7 mouse cellular contexts compared by ENCODE assay signal in the genomic region with DNA sequence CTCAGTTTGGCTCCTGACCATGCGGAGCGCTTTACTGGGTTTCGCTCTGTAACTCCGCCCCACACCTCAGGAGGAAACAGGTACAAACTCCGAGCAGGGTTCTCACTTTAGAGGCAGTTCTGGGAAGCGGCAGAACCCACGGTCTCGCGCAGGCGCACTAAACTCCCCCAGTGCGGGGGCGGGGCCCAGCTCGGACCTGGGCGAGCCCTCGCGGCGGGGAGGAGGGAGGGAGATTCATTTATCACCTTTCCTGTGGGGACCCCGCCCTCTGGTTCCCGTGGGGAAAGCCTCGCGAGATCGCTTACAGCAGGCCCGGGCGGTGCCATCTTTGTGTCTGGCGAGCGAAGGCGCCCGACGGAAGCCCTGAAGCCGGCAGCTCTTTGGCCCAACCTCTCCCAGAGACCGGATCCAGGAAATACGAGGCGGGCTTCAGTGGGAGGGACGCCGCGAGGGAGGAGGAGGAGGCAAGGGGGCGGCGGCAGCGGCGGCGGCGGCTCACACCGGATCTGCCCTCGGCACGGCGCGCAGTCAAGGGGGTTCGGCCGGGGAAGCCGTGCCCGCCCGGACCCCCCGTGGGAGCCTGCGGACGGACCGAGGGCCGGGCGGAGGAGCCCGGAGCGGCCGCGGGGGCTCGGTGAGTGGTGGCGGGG. TPM values are rescaled to one million over a fixed set of nuclear protein-coding genes. Genes with fewer than 3 reads are reported as not detected.
DNase-seq lines count a peak whose midpoint lies in the region; ATAC-seq lines count a peak whose summit lies in the region.

Tab3 (plus strand) TSS at position 491 of the 650 bp plus-strand sequence.

- 21% methylated on average over 59 of the region's 64 CpGs for WGBS in intestine, embryonic 15.5 days
- WGBS in midbrain, embryonic 10.5 days: 25% methylated on average over 64 of the region's 64 CpGs

- H3K4me2 ChIP-seq in intestine, embryonic 15.5 days (replicated peaks): peak within 1 kb of the TSS; percentile 53

- H3K27me3 ChIP-seq in intestine, embryonic 15.5 days (replicated peaks): no peaks in the 10 kb centered on the region
- peaks cover 16% of the 10 kb centered on the region for H3K27me3 ChIP-seq in midbrain, embryonic 10.5 days (ENCODE audit: low read depth, poor library complexity, severe bottlenecking)

- peak within 1 kb of the TSS; percentile 54; the same call in 1 of the 2 replicates for H3K27ac ChIP-seq in intestine, embryonic 15.5 days
- H3K27ac ChIP-seq in midbrain, embryonic 10.5 days (replicated peaks): peak within 1 kb of the TSS; percentile 90

- ATAC-seq in intestine, embryonic 15.5 days: peak; percentile 98

- peak; percentile 97 for DNase-seq in adrenal gland, adult 2 months
- peak; percentile 85 for DNase-seq in embryo, embryonic 11.5 days (ENCODE audit: low read depth, low spot score)
- DNase-seq in gastrocnemius, postnatal 36 days: peak; percentile 86 to 91
- peak; percentile 92 to 94 for DNase-seq in left cerebral cortex, postnatal 25 days (ENCODE audit: low spot score in 2 of 2)
- DNase-seq in midbrain, embryonic 10.5 days (ENCODE audit: low spot score): peak; percentile 90
- peak; percentile 81 for DNase-seq in right cerebral cortex, postnatal 4 days

- peak within 1 kb of the TSS; percentile 69 for H3K9ac ChIP-seq in intestine, embryonic 15.5 days

- H3K4me1 ChIP-seq in intestine, embryonic 15.5 days (replicated peaks): no peaks in the 10 kb centered on the region
- 0 out of 2 replicates have a peak, but pooled peaks cover 4% of the 10 kb centered on the region for H3K4me1 ChIP-seq in midbrain, embryonic 10.5 days

- intact Hi-C loops in gastrocnemius, postnatal 36 days (cut with DNase I): loop anchor here (10.0 kb wide), 1 partner anchor 201 kb away; the partner anchor contains the start of gene Gk
- intact Hi-C loops in left cerebral cortex, postnatal 25 days (cut with DNase I): no loop called here

- no peaks in the 10 kb centered on the region for H3K9me3 ChIP-seq in intestine, embryonic 15.5 days
- H3K9me3 ChIP-seq in midbrain, embryonic 10.5 days (replicated peaks): no peaks in the 10 kb centered on the region

- H3K36me3 ChIP-seq in intestine, embryonic 15.5 days: no peaks in the 10 kb centered on the region
- no peaks in the 10 kb centered on the region for H3K36me3 ChIP-seq in midbrain, embryonic 10.5 days

- peak within 1 kb of the TSS; percentile 62 for H3K4me3 ChIP-seq in intestine, embryonic 15.5 days (replicated peaks)
- peak within 1 kb of the TSS; percentile 70 for H3K4me3 ChIP-seq in midbrain, embryonic 10.5 days

RNA-seq across cellular contexts. Expression of gene Tab3, which starts in this region (rescaled TPM):
- total RNA-seq in adrenal gland, adult 2 months (2021): 10 to 100 TPM in 1 of 2 experiments, 1 to 10 TPM in 1; 8.0 to 11.1 TPM
- polyA plus RNA-seq in adrenal gland, adult 2 months (2012; rRNA removed): 2.9 and 3.4 TPM in 2 replicates
- total RNA-seq in gastrocnemius, postnatal 36 days (2021): 1 to 10 TPM; 3.4 to 5.2 TPM
- polyA plus RNA-seq in intestine, embryonic 15.5 days (2015; fragmentation: Nextera tagmentation; extraction: Ambion mirVana): 4.6 and 5.5 TPM in 2 replicates
- total RNA-seq in left cerebral cortex, postnatal 25 days (2021): 10 to 100 TPM; 17.5 to 18.2 TPM
- polyA plus RNA-seq in midbrain, embryonic 10.5 days (2016; fragmentation: Nextera tagmentation; extraction: Ambion mirVana): 3.3 TPM in 2 replicates

Comparison
In these comparisons a context has a peak if more than half of its experiments do, and no peak if none do; other contexts are left out.
1. Peak in every context shown above with its lines: DNase-seq, ATAC-seq, H3K4me3 ChIP-seq and H3K27ac ChIP-seq.